Mouse (Mus musculus) ES-Bruce4 (cell line): ENCODE results near the gene Slc22a7. TPM values are rescaled to one million over a fixed set of nuclear protein-coding genes. Genes with fewer than 3 reads are reported as not detected.

ENCODE experiments used
- H3K27ac ChIP-seq: 2 replicates; pipeline ENCODE4 v1.5.1; 2012; ENCODE audit warnings: low read length, inconsistent platforms; ENCODE audit not compliant: insufficient read depth
- H3K27me3 ChIP-seq: 2 replicates; pipeline ENCODE4 v1.6.1; 2012; ENCODE audit warnings: mild to moderate bottlenecking, low read length, inconsistent platforms; ENCODE audit not compliant: control insufficient read depth, poor library complexity, insufficient read depth, severe bottlenecking
- H3K36me3 ChIP-seq: 2 replicates; pipeline ENCODE4 v1.6.1; 2012; ENCODE audit warnings: inconsistent platforms, mild to moderate bottlenecking, low read length, moderate library complexity; ENCODE audit not compliant: control insufficient read depth, poor library complexity, insufficient read depth, severe bottlenecking
- H3K4me1 ChIP-seq: one replicate; pipeline ENCODE4 v1.8.1; 2011; ENCODE audit warnings: low read length; ENCODE audit not compliant: control insufficient read depth, insufficient read depth
- H3K4me3 ChIP-seq: 2 replicates; pipeline ENCODE4 v1.5.1; 2011; ENCODE audit warnings: low read depth, mild to moderate bottlenecking, low read length
- H3K9ac ChIP-seq: 2 replicates; pipeline ENCODE4 v1.6.1; 2012; ENCODE audit warnings: low read depth, mild to moderate bottlenecking, inconsistent platforms; ENCODE audit not compliant: poor library complexity, severe bottlenecking
- H3K9me3 ChIP-seq: replicated peaks from 2 replicates; pipeline ENCODE4 v1.6.1; 2012; ENCODE audit warnings: mild to moderate bottlenecking, low read length, inconsistent platforms; ENCODE audit not compliant: control insufficient read depth, poor library complexity, insufficient read depth, severe bottlenecking
- CTCF ChIP-seq: IDR thresholded peaks from one replicate; pipeline ENCODE4 v1.8.1; 2011; ENCODE audit warnings: low read depth, low read length
- EP300 ChIP-seq: IDR thresholded peaks from 2 replicates; pipeline ENCODE4 v1.6.1; 2011; ENCODE audit warnings: low read depth, low read length; ENCODE audit not compliant: insufficient read depth
- POLR2A ChIP-seq: IDR thresholded peaks from one replicate; pipeline ENCODE4 v1.8.1; 2011; ENCODE audit warnings: low read length; ENCODE audit not compliant: insufficient read depth
- polyA plus RNA-seq: library from polyadenylated mRNA; stranded (reverse); fragments of >200 nt; gene quantifications from 2 replicates; pipeline ENCODE4 v1.2.4, GENCODE M21; 2011; ENCODE audit warnings: low read depth; ENCODE audit not compliant: missing spikeins, insufficient read depth, insufficient read length

Slc22a7 gene
- polyA plus RNA-seq, 1 experiment: 6.0 TPM

- no peaks in the 10 kb centered on the region for H3K27me3 ChIP-seq
- no peaks in the 10 kb centered on the region for H3K9me3 ChIP-seq
- TF ChIP-seq CTCF (no peak), EP300 (no peak), POLR2A (no peak)
- no peak overlapping the region for H3K27ac ChIP-seq
- no peak overlapping the region for H3K9ac ChIP-seq
- no peak overlapping the region for H3K4me3 ChIP-seq
- no peaks in the 10 kb centered on the region for H3K36me3 ChIP-seq
- H3K4me1 ChIP-seq: peaks cover 8% of the 10 kb centered on the region
Measured at GRCm38 (mm10) chr17:46452683-46453082, 14.4 kb upstream of the Slc22a7 start.

- H3K4me1 ChIP-seq: no peaks in the 10 kb centered on the region
- no peaks in the 10 kb centered on the region for H3K36me3 ChIP-seq
- H3K9me3 ChIP-seq: no peaks in the 10 kb centered on the region
- H3K27me3 ChIP-seq: no peaks in the 10 kb centered on the region
- no peak overlapping the region for H3K27ac ChIP-seq
- H3K4me3 ChIP-seq: no peak overlapping the region
- no peak for TF ChIP-seq EP300
- no peak for TF ChIP-seq CTCF
- no peak for TF ChIP-seq POLR2A
- H3K9ac ChIP-seq: no peak overlapping the region
Measured at GRCm38 (mm10) chr17:46446264-46446663, 8.0 kb upstream of the Slc22a7 start.

- Histone ChIP-seq H3K9me3 (no peaks in the 10 kb centered on the region), H3K4me3 (peak overlapping the region; percentile 23), H3K9ac (peak overlapping the region; percentile 20), H3K4me1 (no peaks in the 10 kb centered on the region), H3K27me3 (no peaks in the 10 kb centered on the region), H3K36me3 (no peaks in the 10 kb centered on the region), H3K27ac (no peak overlapping the region)
- TF ChIP-seq EP300: no peak
- no peak for TF ChIP-seq CTCF
Measured at GRCm38 (mm10) chr17:46444839-46445579, 6.8 kb upstream of the Slc22a7 start.

- no peak overlapping the region for H3K4me3 ChIP-seq
- TF ChIP-seq POLR2A: no peak
- TF ChIP-seq CTCF: no peak
- no peak for TF ChIP-seq EP300
- H3K27me3 ChIP-seq: no peaks in the 10 kb centered on the region
- no peak overlapping the region for H3K27ac ChIP-seq
- no peaks in the 10 kb centered on the region for H3K36me3 ChIP-seq
- no peaks in the 10 kb centered on the region for H3K9me3 ChIP-seq
- H3K9ac ChIP-seq: no peak overlapping the region
- peaks cover 4% of the 10 kb centered on the region for H3K4me1 ChIP-seq
Measured at GRCm38 (mm10) chr17:46439176-46439575, 919 bp upstream of the Slc22a7 start.

- H3K27me3 ChIP-seq: no peaks in the 10 kb centered on the region
- no peaks in the 10 kb centered on the region for H3K36me3 ChIP-seq
- peaks cover 4% of the 10 kb centered on the region for H3K4me1 ChIP-seq
- no peaks in the 10 kb centered on the region for H3K9me3 ChIP-seq
- peak overlapping the region; percentile 48 for H3K4me3 ChIP-seq
- TF ChIP-seq CTCF (peak; percentile 75), EP300 (no peak), POLR2A (no peak)
- no peak overlapping the region for H3K27ac ChIP-seq
- H3K9ac ChIP-seq: peak overlapping the region; percentile 65
Measured at GRCm38 (mm10) chr17:46436672-46437366, 1.4 kb downstream of the Slc22a7 start.

- Histone ChIP-seq H3K4me3 (peak overlapping the region; percentile 72), H3K36me3 (no peaks in the 10 kb centered on the region), H3K9me3 (no peaks in the 10 kb centered on the region), H3K9ac (peak overlapping the region; percentile 56), H3K27me3 (no peaks in the 10 kb centered on the region), H3K4me1 (peaks cover 10% of the 10 kb centered on the region), H3K27ac (peak overlapping the region; percentile 2; the same call in 1 of the 2 replicates)
- TF ChIP-seq EP300 (0 out of 2 replicates have a peak, but pooled peaks have one; percentile 32), POLR2A (peak; percentile 97), CTCF (no peak)
Measured at GRCm38 (mm10) chr17:46433627-46434026, 4.6 kb downstream of the Slc22a7 start.
